Mouse (Mus musculus): ENCODE results near the gene Nfkbie. TPM values are rescaled to one million over a fixed set of nuclear protein-coding genes. Genes with fewer than 3 reads are reported as not detected.

Gene Nfkbie
- polyA plus RNA-seq, 1 experiment from 2014 or later = 7.4 TPM

DNA sequence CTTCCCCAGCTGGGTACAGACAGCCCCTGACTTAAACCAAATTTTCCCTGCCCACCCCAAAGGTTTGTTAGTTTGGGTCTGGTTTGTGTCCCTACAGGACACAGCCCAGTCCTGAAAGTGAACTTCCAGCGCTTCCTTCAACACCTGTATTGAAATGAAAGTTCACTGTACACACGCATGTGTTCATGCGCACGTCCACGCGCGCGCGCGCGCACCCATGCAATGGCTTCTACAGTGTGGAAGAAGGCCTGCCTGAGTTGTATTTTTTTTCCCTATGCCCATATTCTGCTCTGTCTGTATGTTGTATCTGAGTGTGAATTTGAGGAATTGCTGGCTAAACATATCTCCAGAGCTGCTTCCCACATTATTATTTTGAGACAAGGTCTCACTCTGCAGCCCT, 9.6 kb downstream of the Nfkbie start:
- WGBS = 97% methylated on average over 11 of the region's 11 CpGs
- Histone ChIP-seq H3K27me3 (replicated peaks) (no peaks in the 10 kb centered on the region), H3K36me3 (peaks cover 46% of the 10 kb centered on the region), H3K9me3 (no peaks in the 10 kb centered on the region), H3K9ac (peak overlapping the region; percentile 89), H3K4me2 (replicated peaks) (peak overlapping the region; percentile 95), H3K4me3 (peak overlapping the region; percentile 79), H3K4me1 (peaks cover 34% of the 10 kb centered on the region), H3K27ac (no peak overlapping the region)
- ATAC-seq (ENCODE audit: low FRiP score, low read depth) = no peak

DNA sequence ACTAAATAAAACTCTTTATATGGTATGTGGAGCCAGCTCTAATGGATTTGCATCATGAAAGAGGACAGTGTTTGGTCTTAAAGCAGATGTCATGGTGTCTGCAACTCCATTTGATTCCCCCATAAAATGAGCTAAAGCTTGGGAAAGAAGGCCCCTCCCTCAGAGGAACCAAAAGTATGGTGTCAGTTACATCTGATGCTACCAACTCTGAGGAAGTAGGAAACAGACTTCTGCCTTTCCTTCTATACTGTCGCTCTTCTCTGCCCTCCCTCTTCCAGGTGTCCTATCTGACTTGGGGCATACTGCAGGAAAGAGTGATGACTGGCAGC, 10.5 kb downstream of the Nfkbie start:
- no peaks in the 10 kb centered on the region for H3K27me3 ChIP-seq (replicated peaks)
- no peak for ATAC-seq (ENCODE audit: low FRiP score, low read depth)
- peaks cover 37% of the 10 kb centered on the region for H3K4me1 ChIP-seq
- H3K9me3 ChIP-seq = no peaks in the 10 kb centered on the region
- H3K4me3 ChIP-seq = no peak overlapping the region
- 92% methylated on average over 1 of the region's 1 CpGs for WGBS
- peaks cover 55% of the 10 kb centered on the region for H3K36me3 ChIP-seq
- no peak overlapping the region for H3K27ac ChIP-seq
- 0 out of 2 replicates have a peak overlapping the region, but pooled peaks have one; percentile 9 for H3K4me2 ChIP-seq (replicated peaks)
- H3K9ac ChIP-seq = no peak overlapping the region

DNA sequence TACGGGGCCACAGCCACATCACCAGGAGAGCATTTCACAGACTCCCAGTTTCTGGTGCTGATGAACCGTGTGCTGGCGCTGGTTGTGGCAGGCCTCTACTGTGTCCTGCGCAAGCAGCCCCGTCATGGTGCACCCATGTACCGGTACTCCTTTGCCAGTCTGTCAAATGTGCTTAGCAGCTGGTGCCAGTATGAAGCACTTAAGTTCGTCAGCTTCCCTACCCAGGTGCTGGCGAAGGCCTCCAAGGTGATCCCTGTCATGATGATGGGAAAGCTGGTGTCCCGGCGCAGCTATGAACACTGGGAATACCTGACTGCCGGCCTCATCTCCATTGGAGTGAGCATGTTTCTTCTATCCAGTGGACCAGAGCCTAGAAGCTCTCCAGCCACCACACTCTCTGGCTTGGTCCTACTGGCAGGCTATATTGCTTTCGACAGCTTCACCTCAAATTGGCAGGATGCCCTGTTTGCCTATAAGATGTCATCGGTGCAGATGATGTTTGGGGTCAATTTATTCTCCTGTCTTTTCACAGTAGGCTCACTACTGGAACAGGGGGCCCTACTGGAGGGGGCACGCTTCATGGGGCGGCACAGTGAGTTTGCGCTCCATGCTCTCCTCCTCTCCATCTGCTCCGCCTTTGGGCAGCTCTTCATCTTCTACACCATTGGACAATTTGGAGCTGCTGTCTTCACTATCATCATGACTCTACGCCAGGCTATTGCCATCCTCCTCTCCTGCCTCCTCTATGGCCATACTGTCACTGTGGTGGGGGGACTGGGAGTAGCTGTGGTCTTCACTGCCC, 11.1 kb downstream of the Nfkbie start:
- 0 out of 2 replicates have a peak overlapping the region, but pooled peaks have one; percentile 9 for H3K4me2 ChIP-seq (replicated peaks)
- H3K27me3 ChIP-seq (replicated peaks) = no peaks in the 10 kb centered on the region
- H3K27ac ChIP-seq = no peak overlapping the region
- 0 out of 2 replicates have a peak overlapping the region, but pooled peaks have one; percentile 21 for H3K9ac ChIP-seq
- H3K4me1 ChIP-seq = peaks cover 43% of the 10 kb centered on the region
- 71% methylated on average over 18 of the region's 18 CpGs for WGBS
- peaks cover 61% of the 10 kb centered on the region for H3K36me3 ChIP-seq
- H3K4me3 ChIP-seq = no peak overlapping the region
- no peak for ATAC-seq (ENCODE audit: low FRiP score, low read depth)
- no peaks in the 10 kb centered on the region for H3K9me3 ChIP-seq

DNA sequence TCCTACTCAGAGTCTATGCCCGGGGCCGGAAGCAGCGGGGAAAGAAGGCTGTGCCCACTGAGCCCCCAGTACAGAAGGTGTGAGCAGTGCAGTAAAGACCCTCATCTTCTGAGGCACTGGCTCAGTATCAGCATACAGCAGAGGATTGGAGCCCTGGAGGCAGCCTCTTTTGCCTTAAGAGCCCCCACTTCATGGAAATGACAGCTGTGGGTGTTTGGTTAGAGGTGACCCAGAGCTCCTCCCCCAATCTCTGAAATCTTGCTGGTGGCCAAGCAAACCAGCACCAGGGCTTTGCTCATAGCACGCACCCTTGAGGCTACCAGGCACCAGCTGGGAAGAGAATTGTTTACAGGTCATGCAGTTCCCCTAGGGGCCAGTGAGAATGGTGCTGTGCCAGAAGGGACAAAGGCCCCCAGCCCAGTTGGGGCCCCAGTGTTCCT, 11.7 kb downstream of the Nfkbie start:
- Histone ChIP-seq H3K4me3 (no peak overlapping the region), H3K27ac (no peak overlapping the region), H3K36me3 (peaks cover 63% of the 10 kb centered on the region), H3K4me2 (replicated peaks) (0 out of 2 replicates have a peak overlapping the region, but pooled peaks have one; percentile 1), H3K27me3 (replicated peaks) (no peaks in the 10 kb centered on the region), H3K9me3 (no peaks in the 10 kb centered on the region), H3K4me1 (peaks cover 46% of the 10 kb centered on the region), H3K9ac (0 out of 2 replicates have a peak overlapping the region, but pooled peaks have one; percentile 21)
- 21% methylated on average over 4 of the region's 4 CpGs for WGBS
- ATAC-seq (ENCODE audit: low FRiP score, low read depth) = no peak

DNA sequence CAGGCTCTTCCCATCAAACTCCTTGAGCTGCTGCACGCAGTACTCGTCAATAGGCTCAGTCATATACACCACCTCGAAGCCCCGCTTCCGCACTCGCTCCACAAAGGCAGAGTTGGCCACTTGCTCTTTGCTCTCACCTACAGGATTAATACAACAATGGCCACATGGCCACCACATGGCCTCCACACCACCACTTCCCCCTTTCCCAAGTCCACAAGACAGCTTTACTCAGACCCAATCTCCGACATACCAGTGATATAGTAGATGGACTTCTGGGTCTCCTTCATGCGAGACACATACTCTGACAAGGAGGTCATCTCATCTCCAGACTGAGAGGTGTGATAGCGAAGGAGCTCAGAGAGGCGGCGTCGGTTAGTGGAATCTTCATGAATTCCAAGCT, 13.5 kb downstream of the Nfkbie start:
- 88% methylated on average over 12 of the region's 12 CpGs for WGBS
- no peak overlapping the region for H3K4me3 ChIP-seq
- H3K4me1 ChIP-seq = peaks cover 46% of the 10 kb centered on the region
- H3K9me3 ChIP-seq = no peaks in the 10 kb centered on the region
- no peak overlapping the region for H3K27ac ChIP-seq
- no peak overlapping the region for H3K9ac ChIP-seq
- no peaks in the 10 kb centered on the region for H3K27me3 ChIP-seq (replicated peaks)
- H3K36me3 ChIP-seq = peaks cover 63% of the 10 kb centered on the region
- H3K4me2 ChIP-seq (replicated peaks) = no peak overlapping the region
- no peak for ATAC-seq (ENCODE audit: low FRiP score, low read depth)

- H3K36me3 ChIP-seq = peaks cover 63% of the 10 kb centered on the region
- H3K4me1 ChIP-seq = peaks cover 45% of the 10 kb centered on the region
- H3K27ac ChIP-seq = no peak overlapping the region
- H3K9me3 ChIP-seq = no peaks in the 10 kb centered on the region
- H3K4me2 ChIP-seq (replicated peaks) = no peak overlapping the region
- no peak overlapping the region for H3K9ac ChIP-seq
- WGBS = 89% methylated on average over 4 of the region's 4 CpGs
- H3K4me3 ChIP-seq = no peak overlapping the region
- ATAC-seq (ENCODE audit: low FRiP score, low read depth) = no peak
- H3K27me3 ChIP-seq (replicated peaks) = no peaks in the 10 kb centered on the region
Observed at GRCm38 (mm10) chr17:45569999-45570398, 14.5 kb downstream of the Nfkbie start.

DNA sequence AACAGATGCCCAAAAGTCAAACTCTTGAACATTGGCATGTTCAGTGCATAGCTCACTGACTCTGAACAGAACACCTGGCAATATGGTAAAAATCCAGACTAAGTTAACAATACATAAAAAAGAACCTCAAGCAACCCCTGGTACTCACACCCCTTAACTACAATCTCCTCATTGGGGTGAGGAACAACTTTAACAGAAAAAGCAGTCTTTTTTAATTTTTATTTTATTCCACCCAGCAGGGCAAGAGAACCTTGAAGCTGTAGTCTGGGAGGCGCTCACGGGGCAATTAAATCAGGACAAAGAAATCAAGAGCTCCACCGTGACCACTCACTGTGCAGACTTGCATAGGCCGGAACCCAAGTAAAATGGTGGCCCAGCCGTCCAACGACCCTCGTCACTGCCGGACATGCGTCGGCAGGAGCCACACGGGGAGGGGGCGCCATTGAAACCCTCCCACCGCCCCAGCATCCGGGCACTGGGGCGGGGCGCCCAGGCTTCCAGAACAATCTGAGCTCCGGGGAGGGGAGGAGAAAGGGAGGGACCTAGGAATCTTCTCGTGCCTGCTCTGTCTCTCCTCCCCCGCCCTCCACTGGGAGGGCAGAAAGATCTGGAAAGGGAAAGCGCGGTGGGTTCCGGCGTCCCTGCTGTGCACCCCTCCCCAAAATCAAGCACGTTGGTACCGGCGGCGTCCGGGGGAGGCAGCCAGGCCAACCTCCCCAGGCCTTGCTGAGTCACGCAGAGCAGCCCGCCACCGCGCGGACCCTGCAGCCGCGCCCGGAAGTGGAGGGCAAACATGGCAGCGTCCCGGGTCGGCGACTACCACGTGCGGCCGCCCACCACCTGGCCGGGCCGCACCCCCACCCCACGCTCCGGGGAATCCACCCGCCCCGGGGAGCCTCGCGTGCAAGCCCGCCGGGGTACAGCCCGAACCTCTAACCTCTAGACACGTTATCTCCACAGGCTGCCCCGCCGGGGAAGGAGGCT, 16.9 kb downstream of the Nfkbie start:
- Histone ChIP-seq H3K27me3 (replicated peaks) (no peaks in the 10 kb centered on the region), H3K27ac (peak overlapping the region; percentile 84), H3K4me3 (peak overlapping the region; percentile 99), H3K9me3 (no peaks in the 10 kb centered on the region), H3K4me1 (peaks cover 34% of the 10 kb centered on the region), H3K4me2 (replicated peaks) (peak overlapping the region; percentile 81), H3K9ac (peak overlapping the region; percentile 99), H3K36me3 (peaks cover 44% of the 10 kb centered on the region)
- peak; percentile 52 for ATAC-seq (ENCODE audit: low FRiP score, low read depth)
- under 1% methylated on average over 57 of the region's 57 CpGs for WGBS

GRCm38 (mm10) chr17:45573087-45573779, 17.7 kb downstream of the Nfkbie start, which contains the start of gene Hsp90ab1:
TSS of gene Hsp90ab1 (minus strand) at chr17:45573271.
- Histone ChIP-seq H3K9ac (peak within 1 kb of the TSS; percentile 99), H3K4me1 (peaks cover 32% of the 10 kb centered on the region), H3K27me3 (replicated peaks) (no peaks in the 10 kb centered on the region), H3K9me3 (no peaks in the 10 kb centered on the region), H3K27ac (peak within 1 kb of the TSS; percentile 84), H3K36me3 (peaks cover 36% of the 10 kb centered on the region), H3K4me3 (peak within 1 kb of the TSS; percentile 99), H3K4me2 (replicated peaks) (peak within 1 kb of the TSS; percentile 81)
- ATAC-seq (ENCODE audit: low FRiP score, low read depth) = peak; percentile 81
- under 1% methylated on average over 41 of the region's 41 CpGs for WGBS

DNA sequence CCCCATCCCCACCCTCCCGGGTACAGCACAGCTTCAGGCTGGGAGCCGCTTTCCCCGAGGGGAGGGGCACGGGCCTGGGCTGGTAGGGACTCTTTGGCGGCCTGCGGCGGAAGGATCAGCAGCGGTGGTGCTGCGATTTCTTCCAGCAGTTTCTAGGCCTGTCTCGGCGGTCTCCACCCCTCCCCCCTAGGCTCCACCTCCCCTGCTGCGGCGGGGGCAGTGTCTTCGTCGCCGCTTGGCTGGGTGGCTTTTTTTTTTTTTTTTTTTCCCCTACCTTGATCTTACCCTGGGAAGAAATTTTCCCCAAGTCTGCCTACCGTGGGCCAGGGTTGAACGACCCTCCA, 18.2 kb downstream of the Nfkbie start:
- WGBS = 0% methylated on average over 18 of the region's 18 CpGs
- Histone ChIP-seq H3K4me2 (replicated peaks) (peak overlapping the region; percentile 81), H3K9me3 (no peaks in the 10 kb centered on the region), H3K36me3 (peaks cover 31% of the 10 kb centered on the region), H3K27me3 (replicated peaks) (no peaks in the 10 kb centered on the region), H3K4me1 (peaks cover 29% of the 10 kb centered on the region), H3K4me3 (peak overlapping the region; percentile 99), H3K27ac (peak overlapping the region; percentile 84), H3K9ac (peak overlapping the region; percentile 99)
- ATAC-seq (ENCODE audit: low FRiP score, low read depth) = peak; percentile 72

DNA sequence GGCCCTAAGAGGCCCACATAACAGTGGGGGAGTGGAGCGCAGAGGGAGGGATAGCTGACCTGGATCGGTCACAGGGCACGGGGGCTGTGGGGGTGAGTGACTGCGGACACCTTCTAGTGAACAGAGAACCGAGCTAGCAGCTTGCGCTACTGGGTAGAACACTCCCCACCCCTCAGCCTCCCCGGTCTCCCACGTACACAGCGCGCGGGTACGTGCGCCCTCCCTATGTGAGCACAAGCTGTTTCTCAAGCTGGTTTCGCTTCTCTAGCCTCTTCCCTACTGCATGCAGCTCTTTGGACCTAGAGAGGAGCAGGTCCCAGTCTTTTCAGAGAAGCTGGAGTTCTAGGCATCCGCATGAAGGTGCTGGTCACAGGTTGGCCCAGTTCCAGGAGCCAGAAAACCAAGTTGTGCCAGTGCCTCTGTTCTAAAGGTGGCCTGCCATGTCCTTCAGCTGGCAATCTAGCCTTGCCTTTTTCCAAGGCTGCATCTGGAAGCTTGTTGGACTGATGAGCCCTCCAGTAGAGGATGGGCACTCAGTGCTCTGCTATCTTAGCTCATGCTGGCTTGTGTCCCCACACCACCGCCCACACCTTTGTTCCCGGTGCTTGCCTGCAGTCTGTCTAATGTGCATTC, 18.7 kb downstream of the Nfkbie start:
- Histone ChIP-seq H3K4me3 (peak overlapping the region; percentile 99), H3K27ac (peak overlapping the region; percentile 84), H3K9me3 (no peaks in the 10 kb centered on the region), H3K36me3 (peaks cover 26% of the 10 kb centered on the region), H3K27me3 (replicated peaks) (no peaks in the 10 kb centered on the region), H3K4me2 (replicated peaks) (peak overlapping the region; percentile 81), H3K9ac (peak overlapping the region; percentile 99), H3K4me1 (peaks cover 29% of the 10 kb centered on the region)
- WGBS = 2% methylated on average over 17 of the region's 17 CpGs
- peak; percentile 23 for ATAC-seq (ENCODE audit: low FRiP score, low read depth)

- no peak for ATAC-seq (ENCODE audit: low FRiP score, low read depth)
- peak overlapping the region; percentile 81; the same call in 1 of the 2 replicates for H3K4me2 ChIP-seq (replicated peaks)
Observed at GRCm38 (mm10) chr17:45575123-45575897, 19.8 kb downstream of the Nfkbie start.

More at GRCm38 (mm10) chr17:45575123-45575897, 19.8 kb downstream of the Nfkbie start:
- peaks cover 15% of the 10 kb centered on the region for H3K36me3 ChIP-seq
- WGBS = 88% methylated on average over 8 of the region's 8 CpGs
- no peak overlapping the region for H3K4me3 ChIP-seq
- H3K9me3 ChIP-seq = no peaks in the 10 kb centered on the region
- 0 out of 2 replicates have a peak overlapping the region, but pooled peaks have one; percentile 84 for H3K27ac ChIP-seq
- H3K27me3 ChIP-seq (replicated peaks) = no peaks in the 10 kb centered on the region
- H3K4me1 ChIP-seq = peaks cover 23% of the 10 kb centered on the region
- H3K9ac ChIP-seq = no peak overlapping the region

Measured in neural tube, embryonic 12.5 days (tissue).